Mouse (Mus musculus): ENCODE measurements around the gene Tpst1.

GRCm38 (mm10) chr5:130046100-130046499 lies 27.0 kb upstream of the Tpst1 start:
- no peak for TF ChIP-seq CTCF (IDR thresholded peaks at IDR 0.05; ENCODE audit: control insufficient read depth, insufficient read depth, low read length)
- TF ChIP-seq POLR2A (IDR thresholded peaks at IDR 0.05; ENCODE audit: borderline replicate concordance, control insufficient read depth, low read depth, low read length), result no peak
